Mouse (Mus musculus) lung, adult 2 months (tissue): ENCODE measurements at regions not wholly inside any gene's neighbourhood (a gene's known extent, or its start where the extent isn't known, plus 50 kb on each side); places are given as distances from the start of the nearest gene placed in this dataset.

Source experiments
- DNase-seq: peaks from one replicate; pipeline ENCODE4 v3.0.0; 2022
- H3K4me1 ChIP-seq: fragments of 200-500 bp; 2 replicates; pipeline ENCODE4 v1.6.1; 2011; ENCODE audit warnings: low read length; ENCODE audit not compliant: control insufficient read depth, insufficient read depth
- H3K4me3 ChIP-seq: fragments of 200-500 bp; replicated peaks from 2 replicates; pipeline ENCODE3; 2011; ENCODE audit warnings: low read depth, mild to moderate bottlenecking, control low read depth, low read length; ENCODE audit errors: extremely low read depth
- CTCF ChIP-seq: fragments of 200-500 bp; IDR thresholded peaks from 2 replicates; pipeline ENCODE4 v1.5.1; 2011; ENCODE audit warnings: mild to moderate bottlenecking, low read length, control low read depth; ENCODE audit not compliant: insufficient read depth
- POLR2A ChIP-seq: fragments of 200-500 bp; IDR thresholded peaks from 2 replicates; pipeline ENCODE4 v1.6.1; 2011; ENCODE audit warnings: low read depth, mild to moderate bottlenecking, control low read depth, low read length, borderline replicate concordance; ENCODE audit errors: extremely low read depth
- WGBS: fragments of 180-500 bp; shearing (Covaris S2); methylation state at CpG from one replicate; pipeline ENCODE4 v1.1.7; 2018; 5-methylcytosine and 5-hydroxymethylcytosine counted together

DNA sequence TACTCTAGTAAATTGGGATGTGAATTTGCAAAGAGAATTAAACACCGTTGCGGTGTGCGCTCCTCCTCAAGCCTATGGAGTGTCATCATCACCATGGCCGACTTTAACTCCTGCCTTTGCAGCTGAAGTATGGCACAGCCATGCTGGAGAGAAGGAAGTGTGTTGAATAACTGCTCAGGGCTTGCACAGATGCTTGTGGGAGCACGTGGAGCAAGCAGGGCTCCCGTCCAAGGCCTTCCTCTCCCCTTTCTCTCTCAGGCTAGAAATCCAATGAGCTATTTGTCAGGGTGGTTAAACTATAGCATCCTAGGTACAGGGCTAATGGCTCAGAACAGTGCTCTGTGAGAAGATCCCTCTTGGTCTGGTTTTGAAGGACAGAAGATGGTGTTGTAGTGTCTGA lies 79.5 kb upstream of the Arhgap21 start:
- no peak for TF ChIP-seq CTCF
- TF ChIP-seq POLR2A: no peak
- 85% methylated on average over 6 of the region's 6 CpGs for WGBS
- no peak overlapping the region for H3K4me3 ChIP-seq
- no peak for DNase-seq
- H3K4me1 ChIP-seq: no peaks in the 10 kb centered on the region

DNA sequence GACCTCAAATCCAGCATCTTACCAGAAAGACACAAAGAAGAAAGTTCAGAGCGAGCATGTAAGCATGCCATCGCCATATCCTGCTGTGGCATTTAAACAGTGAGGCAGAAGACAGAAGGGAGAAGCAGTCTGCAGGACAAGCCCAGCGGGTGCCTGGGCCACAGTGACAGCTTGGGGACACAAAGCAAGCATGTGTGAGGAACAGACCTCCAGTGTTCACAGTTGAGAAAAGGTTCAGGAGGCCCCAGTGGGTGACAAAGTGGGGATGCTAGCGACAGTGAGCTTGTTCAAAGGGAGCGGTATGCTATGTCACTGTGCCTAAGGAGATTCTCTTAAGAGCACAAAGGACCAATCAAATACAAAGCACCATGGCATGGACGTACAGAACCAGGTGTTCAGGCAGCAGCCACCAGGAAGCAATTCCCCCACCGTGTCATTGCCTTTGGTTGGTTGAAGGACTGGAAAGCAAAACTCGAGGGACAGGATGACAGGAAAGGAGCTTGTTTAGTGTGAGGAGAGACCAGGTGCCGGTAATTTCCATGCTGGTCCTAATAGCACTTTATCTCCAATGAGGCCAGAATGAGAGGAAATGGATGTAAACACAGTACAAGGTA lies 77.9 kb upstream of the Arhgap21 start:
- Histone ChIP-seq H3K4me1 (no peaks in the 10 kb centered on the region), H3K4me3 (no peak overlapping the region)
- 73% methylated on average over 9 of the region's 9 CpGs for WGBS
- no peak for DNase-seq
- TF ChIP-seq POLR2A: no peak
- no peak for TF ChIP-seq CTCF

DNA sequence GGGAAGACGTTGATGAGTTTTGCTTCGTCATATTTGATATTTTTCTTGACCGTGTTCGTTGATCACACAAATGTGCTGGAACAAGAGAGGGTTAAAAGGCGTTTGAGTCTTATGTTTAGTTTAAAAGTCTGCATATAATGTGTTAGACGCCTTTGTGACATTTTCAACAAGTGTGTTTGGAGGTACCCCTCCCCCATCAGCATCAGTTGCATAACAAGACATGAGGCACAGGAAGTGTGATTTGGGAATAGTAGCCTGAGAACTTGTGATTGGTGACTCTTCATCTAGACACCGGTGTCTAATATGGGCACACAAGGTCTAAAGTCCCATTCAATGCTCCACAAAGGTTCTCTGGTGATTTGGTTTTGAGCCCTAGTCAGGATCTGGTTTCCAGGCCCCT lies 76.1 kb upstream of the Arhgap21 start:
- 82% methylated on average over 7 of the region's 7 CpGs for WGBS
- TF ChIP-seq CTCF (no peak), POLR2A (no peak)
- DNase-seq: no peak

DNA sequence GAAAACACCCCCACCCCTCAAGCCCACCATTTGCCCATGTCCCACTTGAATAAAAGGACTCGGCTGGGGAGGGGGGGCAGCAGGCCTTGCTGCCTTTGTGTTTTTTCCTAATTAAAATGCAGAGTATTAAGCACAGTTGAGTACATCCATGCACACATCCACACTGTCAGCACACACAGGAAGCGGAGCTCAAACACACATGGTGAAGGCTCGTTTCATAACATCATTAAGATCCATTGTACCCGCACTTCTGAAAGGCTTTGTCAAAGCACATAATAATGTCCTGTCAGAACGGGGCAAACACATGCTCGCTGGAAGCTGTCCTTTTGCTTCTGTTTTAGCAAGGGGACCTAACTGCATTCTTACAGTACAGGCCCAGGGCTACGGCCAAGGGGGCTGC lies 75.3 kb upstream of the Arhgap21 start:
- 56% methylated on average over 7 of the region's 7 CpGs for WGBS
- DNase-seq: no peak
- Histone ChIP-seq H3K4me3 (no peak overlapping the region), H3K4me1 (no peaks in the 10 kb centered on the region)
- no peak for TF ChIP-seq CTCF
- no peak for TF ChIP-seq POLR2A

More for the DNA sequence above, 76.1 kb upstream of the Arhgap21 start:
- Histone ChIP-seq H3K4me3 (no peak overlapping the region), H3K4me1 (no peaks in the 10 kb centered on the region)

DNA sequence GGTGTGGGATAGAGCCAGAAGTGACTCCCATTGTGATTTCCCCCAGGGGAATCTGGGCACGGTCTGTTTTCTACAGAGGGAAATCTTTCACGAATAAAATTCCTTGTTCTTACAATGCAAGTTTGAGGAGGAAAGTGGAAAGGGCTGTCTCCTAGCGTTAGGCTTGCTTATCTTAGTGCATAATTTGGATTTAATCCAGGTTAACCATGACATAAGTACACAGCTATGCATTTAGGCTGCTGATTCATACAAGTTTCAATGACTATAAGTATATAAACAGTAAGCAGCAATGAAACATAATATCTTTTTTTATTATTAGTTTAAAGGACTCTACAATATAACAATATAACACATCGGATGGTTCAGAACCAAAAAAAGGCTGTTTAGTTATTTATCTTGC lies 74.6 kb upstream of the Arhgap21 start:
- WGBS: 37% methylated on average over 4 of the region's 4 CpGs
- Histone ChIP-seq H3K4me3 (no peak overlapping the region), H3K4me1 (no peaks in the 10 kb centered on the region)
- no peak for TF ChIP-seq CTCF
- TF ChIP-seq POLR2A: no peak
- DNase-seq: no peak

DNA sequence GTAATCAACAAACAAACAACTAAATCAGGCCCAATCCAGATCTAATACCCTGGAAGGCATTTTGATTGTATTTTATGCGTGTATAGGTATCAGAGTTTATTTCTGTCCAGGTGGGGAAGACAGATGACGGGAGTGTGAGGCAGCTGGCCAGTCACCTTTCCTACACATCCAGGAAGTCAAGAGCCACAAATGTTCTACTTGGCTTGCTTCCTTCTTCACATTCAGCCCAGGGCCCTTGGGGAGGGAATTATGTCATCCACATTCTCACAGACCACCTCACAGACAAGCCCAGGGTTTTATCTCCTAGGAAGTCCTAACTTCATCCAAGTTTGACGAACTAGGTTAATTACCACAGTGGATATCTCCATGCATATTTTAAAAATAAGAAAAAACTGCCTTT lies 68.9 kb upstream of the Arhgap21 start:
- Histone ChIP-seq H3K4me3 (no peak overlapping the region), H3K4me1 (peaks cover 7% of the 10 kb centered on the region)
- DNase-seq: no peak
- WGBS: 66% methylated on average over 3 of the region's 3 CpGs
- TF ChIP-seq POLR2A (no peak), CTCF (no peak)

DNA sequence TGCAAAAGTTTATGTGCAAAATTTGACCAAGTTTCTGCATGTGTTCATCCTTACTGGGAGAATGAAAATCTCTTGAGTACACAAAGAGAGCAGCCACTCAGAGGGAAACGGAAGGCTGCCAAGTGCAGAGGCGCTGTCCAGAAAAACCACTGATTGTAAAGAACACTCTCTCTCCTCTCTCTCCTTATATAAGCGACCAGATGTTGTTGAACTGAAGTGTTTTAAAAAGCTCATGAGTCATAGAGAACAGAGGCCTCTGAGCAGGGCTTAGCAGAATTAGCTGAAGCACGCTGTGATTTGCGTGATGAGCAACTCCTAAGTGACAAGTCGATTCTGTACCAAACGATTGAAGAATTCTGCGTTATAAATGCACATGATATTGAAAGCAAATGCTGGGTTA lies 68.5 kb upstream of the Arhgap21 start:
- WGBS: 28% methylated on average over 8 of the region's 8 CpGs
- no peak overlapping the region for H3K4me3 ChIP-seq
- TF ChIP-seq CTCF: no peak
- TF ChIP-seq POLR2A: no peak
- no peak for DNase-seq
- H3K4me1 ChIP-seq: peaks cover 7% of the 10 kb centered on the region

DNA sequence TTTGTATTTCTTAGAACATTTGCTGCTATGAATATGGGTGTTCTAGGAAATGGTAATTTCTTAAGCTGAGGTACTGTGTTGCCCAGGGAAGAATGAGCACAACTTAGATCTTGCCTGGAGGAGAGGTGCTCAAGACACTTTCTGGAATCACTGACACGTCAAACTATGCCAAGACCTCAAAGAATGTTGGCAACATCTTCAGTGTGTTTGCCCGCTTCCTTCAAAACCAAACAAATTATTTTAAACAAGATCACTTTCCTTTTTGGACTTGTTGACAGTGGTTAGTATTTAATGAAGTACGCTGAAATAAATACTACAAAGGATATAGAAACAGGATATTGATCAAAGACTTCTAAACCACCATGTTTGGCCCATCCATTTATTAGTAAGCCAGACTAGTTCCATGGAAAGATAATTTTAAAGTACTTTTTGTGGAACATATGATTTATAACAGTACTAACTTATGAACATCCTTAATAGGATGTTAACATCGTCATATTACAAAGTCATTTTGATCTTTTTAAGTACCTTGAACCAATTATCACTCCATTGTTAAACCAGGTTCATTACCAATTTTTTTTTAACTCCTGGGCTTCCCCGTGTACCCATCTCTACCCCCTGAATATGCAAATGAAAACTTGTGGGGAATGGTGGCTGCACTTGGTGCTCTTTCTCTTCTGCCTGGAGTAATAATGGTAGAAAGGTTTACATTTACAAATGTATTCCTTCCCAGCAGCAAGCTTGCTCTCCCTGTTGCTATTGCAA lies 67.4 kb upstream of the Arhgap21 start:
- Histone ChIP-seq H3K4me1 (peaks cover 7% of the 10 kb centered on the region), H3K4me3 (no peak overlapping the region)
- TF ChIP-seq POLR2A (no peak), CTCF (no peak)
- DNase-seq: no peak
- WGBS: 49% methylated on average over 5 of the region's 5 CpGs

DNA sequence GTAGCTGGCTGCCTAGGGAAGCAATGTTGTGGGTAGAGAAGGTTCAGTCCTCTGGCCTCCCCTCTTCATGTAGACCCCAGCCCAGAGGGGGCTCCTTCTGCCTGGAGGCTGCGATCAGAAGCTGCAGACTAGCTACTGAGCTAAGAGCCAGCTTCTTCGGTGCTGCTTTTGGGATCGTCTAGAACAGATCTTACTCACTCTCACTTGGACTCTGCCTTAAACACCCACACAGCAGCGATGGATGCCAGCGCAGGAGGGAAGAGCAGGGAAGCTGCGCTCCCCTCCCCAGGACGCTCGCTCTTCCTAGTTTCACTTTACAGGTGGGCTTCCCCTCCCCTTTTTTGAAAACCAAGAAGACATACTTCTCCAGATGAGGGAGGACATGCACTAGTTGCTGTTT lies 66.0 kb upstream of the Arhgap21 start:
- WGBS: 55% methylated on average over 8 of the region's 8 CpGs
- TF ChIP-seq POLR2A (no peak), CTCF (no peak)
- Histone ChIP-seq H3K4me3 (no peak overlapping the region), H3K4me1 (peaks cover 7% of the 10 kb centered on the region)
- no peak for DNase-seq

DNA sequence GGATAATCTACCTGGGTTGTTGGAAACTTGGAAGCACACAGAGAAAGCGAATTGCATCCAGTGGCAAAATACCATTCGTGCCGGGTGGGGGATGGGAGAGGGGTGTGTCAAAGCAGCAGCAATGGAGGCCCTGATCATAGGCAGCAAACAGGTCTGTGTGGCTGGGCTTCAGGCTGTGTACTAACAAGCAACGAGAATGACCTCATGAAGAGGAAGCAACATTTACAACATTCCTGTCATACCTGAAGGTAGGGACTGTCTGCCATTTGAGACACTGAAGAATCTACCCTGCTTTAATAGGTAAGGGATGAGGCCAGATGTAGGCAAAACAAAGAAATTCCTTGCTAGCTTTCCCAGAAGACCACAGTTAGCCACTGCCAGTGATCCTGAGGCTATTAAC lies 62.0 kb upstream of the Arhgap21 start:
- Histone ChIP-seq H3K4me1 (peaks cover 11% of the 10 kb centered on the region), H3K4me3 (no peak overlapping the region)
- no peak for DNase-seq
- WGBS: 58% methylated on average over 4 of the region's 4 CpGs
- TF ChIP-seq POLR2A (no peak), CTCF (no peak)
